Mouse (Mus musculus): ENCODE results near the gene Hoxa1. TPM values are rescaled to one million over a fixed set of nuclear protein-coding genes. Genes with fewer than 3 reads are reported as not detected.

Gene Hoxa1
- polyA plus RNA-seq, 1 experiment from 2014 or later = 3.2 TPM

DNA sequence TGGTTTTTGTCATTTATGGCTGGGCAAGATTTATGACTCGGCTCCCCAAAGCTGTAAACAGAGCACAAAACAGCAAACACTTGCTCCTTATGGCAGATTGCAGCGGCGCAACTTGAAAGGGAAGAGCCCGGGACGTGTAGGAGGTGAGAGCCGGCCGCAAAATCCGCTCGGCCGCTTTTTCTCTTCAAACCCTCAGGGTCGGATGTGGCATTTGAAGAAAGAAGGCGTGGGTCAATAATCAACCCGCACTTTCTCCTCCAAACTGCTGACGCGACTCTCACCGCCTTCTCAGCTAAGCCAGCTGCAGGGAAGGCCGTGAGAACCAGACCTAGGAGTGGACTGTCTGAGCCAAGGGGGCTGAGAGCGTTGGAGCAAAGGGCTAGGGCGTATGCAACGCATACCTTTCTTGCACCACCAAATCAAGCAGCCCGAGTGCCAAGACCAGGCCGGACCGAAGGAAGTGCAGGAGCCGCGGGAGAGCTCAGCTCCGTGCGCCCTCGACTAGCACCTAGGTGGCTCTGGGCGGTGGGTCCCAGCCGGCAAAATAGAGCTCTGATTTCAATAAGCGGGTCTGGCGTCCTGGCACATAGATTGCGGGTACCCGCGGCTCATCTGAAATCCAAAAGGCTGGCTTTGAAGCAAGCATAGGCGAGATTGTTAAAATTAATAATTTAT is 19.1 kb upstream of the Hoxa1 start, which contains the start of gene 5730596B20Rik:
TSS of gene 5730596B20Rik (plus strand) at position 438 of the 675 bp plus-strand sequence.
- H3K4me3 ChIP-seq = peak within 1 kb of the TSS; percentile 55
- under 1% methylated on average over 36 of the region's 36 CpGs for WGBS
- H3K4me2 ChIP-seq (replicated peaks) = peak within 1 kb of the TSS; percentile 88
- no peaks in the 10 kb centered on the region for H3K36me3 ChIP-seq
- H3K27me3 ChIP-seq = peaks cover 95% of the 10 kb centered on the region
- H3K27ac ChIP-seq = peak within 1 kb of the TSS; percentile 98
- no peak for ATAC-seq (ENCODE audit: low FRiP score)
- H3K4me1 ChIP-seq = peaks cover 7% of the 10 kb centered on the region; the same call in 1 of the 2 replicates
- H3K9me3 ChIP-seq (replicated peaks) = no peaks in the 10 kb centered on the region
- peak within 1 kb of the TSS; percentile 89 for H3K9ac ChIP-seq

DNA sequence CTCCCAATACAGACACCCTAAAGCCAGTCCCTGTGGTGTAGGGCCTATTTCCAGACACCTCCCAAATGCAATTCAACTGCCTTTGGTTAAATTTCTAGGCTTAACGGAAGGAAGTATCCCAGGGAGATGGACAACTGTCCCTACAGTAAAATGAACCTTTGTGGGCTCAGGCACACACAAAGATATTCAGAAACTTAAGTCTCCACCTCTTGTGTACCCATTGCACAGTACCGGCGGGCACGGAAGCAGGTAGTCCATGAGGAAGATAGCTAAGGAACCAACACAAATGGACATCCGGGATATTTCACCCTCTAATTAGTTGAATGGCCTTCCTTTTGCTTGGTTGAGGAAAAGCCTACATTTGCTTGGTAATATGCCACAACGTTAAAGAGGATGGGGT is 18.3 kb upstream of the Hoxa1 start:
- Histone ChIP-seq H3K4me1 (peaks cover 12% of the 10 kb centered on the region), H3K4me2 (replicated peaks) (peak overlapping the region; percentile 88), H3K36me3 (no peaks in the 10 kb centered on the region), H3K9ac (peak overlapping the region; percentile 89), H3K27ac (peak overlapping the region; percentile 98), H3K27me3 (peaks cover 95% of the 10 kb centered on the region), H3K9me3 (replicated peaks) (no peaks in the 10 kb centered on the region), H3K4me3 (peak overlapping the region; percentile 55)
- 0 out of 2 replicates have a peak, but pooled peaks have one; percentile 0 for ATAC-seq (ENCODE audit: low FRiP score)
- 3% methylated on average over 6 of the region's 6 CpGs for WGBS

DNA sequence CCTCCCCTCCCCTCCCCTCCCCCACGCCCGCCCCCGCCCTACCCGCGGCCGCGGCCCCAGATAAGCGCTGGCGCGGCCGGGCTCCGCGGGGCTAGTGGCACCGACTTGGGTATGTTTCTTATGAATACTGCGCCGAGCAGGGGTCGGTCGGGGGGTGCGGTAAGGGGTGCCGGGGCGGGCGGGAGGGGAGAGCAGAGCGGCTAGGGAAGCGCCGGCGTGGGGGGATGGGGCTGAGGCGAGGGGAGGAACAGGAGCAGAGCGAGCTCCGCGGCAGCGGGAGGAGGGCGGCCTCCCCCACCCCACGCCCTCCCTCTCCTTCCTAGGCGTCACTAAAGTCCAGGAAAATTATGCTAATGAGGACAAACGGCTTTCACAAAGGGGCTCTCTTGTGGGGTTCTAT is 17.7 kb upstream of the Hoxa1 start:
- H3K4me3 ChIP-seq = peak overlapping the region; percentile 55
- peaks cover 95% of the 10 kb centered on the region for H3K27me3 ChIP-seq
- peak overlapping the region; percentile 89 for H3K9ac ChIP-seq
- H3K9me3 ChIP-seq (replicated peaks) = no peaks in the 10 kb centered on the region
- H3K4me2 ChIP-seq (replicated peaks) = peak overlapping the region; percentile 88
- H3K36me3 ChIP-seq = no peaks in the 10 kb centered on the region
- H3K4me1 ChIP-seq = peaks cover 17% of the 10 kb centered on the region
- H3K27ac ChIP-seq = peak overlapping the region; percentile 98
- peak; percentile 47 for ATAC-seq (ENCODE audit: low FRiP score)
- WGBS = 4% methylated on average over 10 of the region's 35 CpGs

DNA sequence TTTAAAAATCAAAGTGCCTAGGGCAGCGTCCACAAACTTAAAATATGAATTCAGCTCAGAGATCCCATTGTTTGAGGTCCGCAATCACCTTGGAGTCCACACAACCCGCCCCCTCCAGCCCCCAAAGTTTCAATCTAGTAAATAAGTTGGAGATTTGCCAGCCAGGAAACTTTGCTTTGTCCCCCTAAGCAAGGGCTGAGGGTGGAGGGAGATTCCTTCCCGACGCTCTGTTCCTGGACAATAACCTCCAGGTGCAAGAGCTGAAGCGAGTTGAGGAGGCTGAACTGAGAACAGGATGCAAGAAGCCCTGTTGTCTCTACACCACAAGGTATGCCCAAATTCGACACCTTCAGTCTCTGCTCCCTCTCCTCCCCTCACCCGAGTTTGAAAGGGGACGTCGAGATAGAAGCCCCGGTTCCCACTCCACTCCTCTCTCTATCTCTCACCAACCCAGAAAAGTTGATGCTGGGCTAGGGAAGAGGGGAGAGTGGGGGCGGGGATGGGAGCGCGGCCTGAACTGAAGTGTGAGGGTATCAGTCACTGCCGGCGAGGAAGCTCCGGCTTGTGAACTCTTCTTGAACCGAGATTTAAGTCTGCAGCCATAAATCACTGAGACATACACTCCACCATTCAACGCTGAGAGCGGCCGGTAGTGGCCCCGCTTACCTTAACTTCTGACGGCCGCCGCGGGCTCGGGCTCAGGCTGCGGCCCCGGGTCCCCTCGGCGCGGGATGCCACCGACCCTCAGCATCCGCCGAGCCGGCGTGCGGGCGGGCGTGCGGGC is 17.0 kb upstream of the Hoxa1 start:
- H3K9ac ChIP-seq = peak overlapping the region; percentile 89
- peaks cover 24% of the 10 kb centered on the region for H3K4me1 ChIP-seq
- peak overlapping the region; percentile 55 for H3K4me3 ChIP-seq
- H3K9me3 ChIP-seq (replicated peaks) = no peaks in the 10 kb centered on the region
- peaks cover 95% of the 10 kb centered on the region for H3K27me3 ChIP-seq
- ATAC-seq (ENCODE audit: low FRiP score) = peak; percentile 39
- peak overlapping the region; percentile 88 for H3K4me2 ChIP-seq (replicated peaks)
- peak overlapping the region; percentile 98 for H3K27ac ChIP-seq
- under 1% methylated on average over 41 of the region's 41 CpGs for WGBS
- no peaks in the 10 kb centered on the region for H3K36me3 ChIP-seq

DNA sequence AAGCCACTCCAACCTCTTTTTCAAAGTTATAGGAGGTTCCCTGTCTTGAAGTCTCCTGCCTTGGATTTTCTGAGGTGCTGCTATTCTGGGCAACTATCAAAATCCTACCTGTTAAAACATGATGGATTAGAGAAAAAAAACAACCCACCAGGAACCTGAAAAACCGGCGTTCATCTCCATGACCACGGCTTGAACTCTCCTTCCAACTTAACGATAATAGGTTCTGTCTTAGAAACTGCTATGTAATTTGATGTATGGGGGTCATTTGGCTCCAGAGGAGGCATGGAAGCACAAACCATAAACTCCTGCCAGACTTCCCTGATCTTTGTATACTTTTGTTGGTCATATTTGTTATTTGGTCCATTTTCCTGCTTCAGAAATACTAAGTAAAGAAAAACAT is 15.5 kb upstream of the Hoxa1 start:
- no peak for ATAC-seq (ENCODE audit: low FRiP score)
- H3K4me3 ChIP-seq = peak overlapping the region; percentile 66
- peaks cover 87% of the 10 kb centered on the region for H3K27me3 ChIP-seq
- H3K36me3 ChIP-seq = no peaks in the 10 kb centered on the region
- H3K4me2 ChIP-seq (replicated peaks) = peak overlapping the region; percentile 88
- peaks cover 27% of the 10 kb centered on the region for H3K4me1 ChIP-seq
- H3K27ac ChIP-seq = peak overlapping the region; percentile 99
- 7% methylated on average over 4 of the region's 4 CpGs for WGBS
- H3K9ac ChIP-seq = peak overlapping the region; percentile 97
- no peaks in the 10 kb centered on the region for H3K9me3 ChIP-seq (replicated peaks)

DNA sequence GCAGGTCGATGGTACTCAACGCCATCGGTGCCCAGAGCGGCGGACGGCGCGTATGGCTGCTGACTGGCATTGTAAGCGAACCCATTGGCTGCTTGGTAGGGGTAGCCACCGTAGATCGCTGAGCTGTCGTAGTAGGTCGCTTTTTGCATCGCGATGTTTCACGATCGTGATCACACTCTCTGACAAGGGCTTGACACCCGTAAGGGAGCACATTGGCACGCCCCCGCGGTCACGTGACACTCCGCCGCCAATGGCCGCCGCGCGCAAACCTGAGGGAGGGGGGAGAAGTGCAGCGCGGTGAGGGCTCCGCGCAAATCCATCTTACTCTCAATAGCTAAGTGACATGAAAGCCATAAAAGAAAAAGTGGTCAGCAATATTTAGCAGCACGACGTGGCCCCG is 14.4 kb upstream of the Hoxa1 start:
- peaks cover 27% of the 10 kb centered on the region for H3K4me1 ChIP-seq
- H3K9me3 ChIP-seq (replicated peaks) = no peaks in the 10 kb centered on the region
- peak overlapping the region; percentile 97 for H3K9ac ChIP-seq
- ATAC-seq (ENCODE audit: low FRiP score) = peak; percentile 80
- WGBS = under 1% methylated on average over 35 of the region's 35 CpGs
- H3K4me2 ChIP-seq (replicated peaks) = peak overlapping the region; percentile 88
- H3K4me3 ChIP-seq = peak overlapping the region; percentile 66
- no peaks in the 10 kb centered on the region for H3K36me3 ChIP-seq
- peaks cover 82% of the 10 kb centered on the region for H3K27me3 ChIP-seq
- H3K27ac ChIP-seq = peak overlapping the region; percentile 99

DNA sequence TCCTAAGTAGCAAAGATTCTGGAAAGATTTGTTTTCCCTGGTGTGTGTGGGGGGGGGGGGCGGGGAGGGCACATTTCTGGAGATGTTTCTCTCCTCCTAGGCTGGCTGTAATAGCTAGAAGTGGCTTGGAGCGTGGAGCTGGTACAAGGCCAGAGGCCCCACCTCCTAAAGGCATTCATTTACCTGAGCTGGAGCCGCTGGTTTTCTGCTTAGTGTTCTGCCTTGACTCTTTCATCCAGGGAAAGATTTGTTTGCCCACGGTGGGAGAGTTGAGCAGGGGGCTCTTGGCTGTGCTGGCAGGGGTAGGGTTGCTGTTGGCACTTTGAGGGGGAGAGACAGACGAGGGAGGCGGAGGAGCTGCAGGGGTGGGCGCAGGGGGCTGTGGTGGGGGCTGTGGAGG is 13.8 kb upstream of the Hoxa1 start:
- no peaks in the 10 kb centered on the region for H3K36me3 ChIP-seq
- H3K27ac ChIP-seq = peak overlapping the region; percentile 99
- 6% methylated on average over 7 of the region's 7 CpGs for WGBS
- H3K4me3 ChIP-seq = peak overlapping the region; percentile 66
- peaks cover 27% of the 10 kb centered on the region for H3K4me1 ChIP-seq
- H3K9ac ChIP-seq = peak overlapping the region; percentile 97
- no peaks in the 10 kb centered on the region for H3K9me3 ChIP-seq (replicated peaks)
- peak overlapping the region; percentile 88 for H3K4me2 ChIP-seq (replicated peaks)
- peak; percentile 2; the same call in 1 of the 2 replicates for ATAC-seq (ENCODE audit: low FRiP score)
- peaks cover 81% of the 10 kb centered on the region for H3K27me3 ChIP-seq

DNA sequence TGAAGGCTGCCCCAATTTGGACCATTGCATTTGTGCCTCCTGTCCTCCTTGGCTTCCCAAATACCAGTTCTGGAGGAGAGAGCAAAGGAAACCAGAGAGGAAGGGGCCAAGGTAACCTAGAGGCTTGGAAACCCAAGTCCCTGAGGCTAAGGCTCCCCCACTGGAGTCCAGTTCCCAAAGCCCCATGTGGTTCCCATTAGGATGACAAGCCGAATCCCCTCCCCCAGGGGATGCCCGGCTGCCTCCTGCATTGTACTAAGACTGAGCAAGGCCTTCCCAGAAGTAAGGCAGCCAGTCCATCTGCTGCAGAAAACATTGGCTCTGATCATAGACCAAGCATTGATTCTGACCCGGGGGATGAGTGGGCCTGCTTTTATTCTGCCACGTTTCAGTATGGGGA is 13.2 kb upstream of the Hoxa1 start:
- Histone ChIP-seq H3K4me3 (peak overlapping the region; percentile 66), H3K36me3 (no peaks in the 10 kb centered on the region), H3K27me3 (peaks cover 75% of the 10 kb centered on the region), H3K27ac (peak overlapping the region; percentile 99), H3K4me2 (replicated peaks) (peak overlapping the region; percentile 88), H3K9me3 (replicated peaks) (no peaks in the 10 kb centered on the region), H3K4me1 (peaks cover 27% of the 10 kb centered on the region), H3K9ac (peak overlapping the region; percentile 97)
- no peak for ATAC-seq (ENCODE audit: low FRiP score)
- 3% methylated on average over 4 of the region's 4 CpGs for WGBS

DNA sequence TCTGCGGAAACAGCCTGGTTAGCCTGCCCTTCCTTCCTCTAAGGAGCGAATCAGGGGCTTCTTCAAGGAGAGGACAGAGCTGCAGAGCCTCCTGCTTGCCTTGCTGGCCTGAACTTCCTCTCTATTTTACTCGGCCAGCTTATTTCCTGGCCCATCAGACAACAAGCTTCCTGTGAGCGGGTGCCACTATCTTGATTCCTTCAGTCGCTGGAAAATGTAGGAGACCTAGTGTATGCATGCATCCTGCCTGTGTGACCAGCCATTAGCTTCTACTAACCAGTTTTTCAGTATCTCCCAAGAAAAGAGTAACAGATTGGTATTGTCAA is 12.7 kb upstream of the Hoxa1 start:
- 10% methylated on average over 5 of the region's 5 CpGs for WGBS
- Histone ChIP-seq H3K4me1 (peaks cover 27% of the 10 kb centered on the region), H3K27me3 (peaks cover 72% of the 10 kb centered on the region), H3K9me3 (replicated peaks) (no peaks in the 10 kb centered on the region), H3K4me3 (peak overlapping the region; percentile 66), H3K4me2 (replicated peaks) (peak overlapping the region; percentile 88), H3K9ac (peak overlapping the region; percentile 97), H3K36me3 (no peaks in the 10 kb centered on the region), H3K27ac (peak overlapping the region; percentile 99)
- ATAC-seq (ENCODE audit: low FRiP score) = no peak

DNA sequence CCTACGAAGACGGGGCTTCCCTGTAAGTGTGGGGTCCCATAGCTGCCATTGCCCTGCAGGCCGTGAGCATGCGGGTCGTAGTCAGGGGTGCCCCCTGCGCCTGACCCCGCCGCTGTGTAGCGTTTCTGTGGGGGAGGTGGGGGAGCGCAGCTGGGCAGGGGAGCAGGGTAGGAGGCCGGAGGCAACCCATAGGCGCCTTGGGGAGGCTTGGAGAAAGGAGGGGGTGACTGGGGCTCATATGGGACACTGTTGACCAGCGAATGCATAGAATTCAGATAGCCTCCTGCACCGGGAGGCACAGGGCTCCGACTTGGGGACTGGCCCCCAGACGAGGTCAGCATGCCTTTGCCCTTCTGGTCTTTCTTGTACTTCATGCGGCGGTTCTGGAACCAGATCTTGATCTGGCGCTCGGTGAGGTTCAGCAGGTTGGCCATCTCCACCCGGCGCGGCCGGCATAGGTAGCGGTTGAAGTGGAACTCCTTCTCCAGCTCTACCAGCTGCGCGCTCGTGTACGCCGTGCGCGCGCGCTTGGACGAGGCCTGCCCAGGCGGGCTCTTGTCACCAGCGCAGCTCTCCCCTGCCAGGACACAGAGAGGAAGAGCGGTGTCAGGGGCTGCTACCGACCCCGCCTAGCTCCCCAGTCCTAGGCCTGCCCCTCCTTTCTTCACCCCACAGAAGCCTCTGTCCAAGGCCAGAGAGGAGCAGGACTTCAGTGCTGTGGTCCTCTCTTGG is 12.2 kb upstream of the Hoxa1 start:
- peak overlapping the region; percentile 99 for H3K27ac ChIP-seq

DNA sequence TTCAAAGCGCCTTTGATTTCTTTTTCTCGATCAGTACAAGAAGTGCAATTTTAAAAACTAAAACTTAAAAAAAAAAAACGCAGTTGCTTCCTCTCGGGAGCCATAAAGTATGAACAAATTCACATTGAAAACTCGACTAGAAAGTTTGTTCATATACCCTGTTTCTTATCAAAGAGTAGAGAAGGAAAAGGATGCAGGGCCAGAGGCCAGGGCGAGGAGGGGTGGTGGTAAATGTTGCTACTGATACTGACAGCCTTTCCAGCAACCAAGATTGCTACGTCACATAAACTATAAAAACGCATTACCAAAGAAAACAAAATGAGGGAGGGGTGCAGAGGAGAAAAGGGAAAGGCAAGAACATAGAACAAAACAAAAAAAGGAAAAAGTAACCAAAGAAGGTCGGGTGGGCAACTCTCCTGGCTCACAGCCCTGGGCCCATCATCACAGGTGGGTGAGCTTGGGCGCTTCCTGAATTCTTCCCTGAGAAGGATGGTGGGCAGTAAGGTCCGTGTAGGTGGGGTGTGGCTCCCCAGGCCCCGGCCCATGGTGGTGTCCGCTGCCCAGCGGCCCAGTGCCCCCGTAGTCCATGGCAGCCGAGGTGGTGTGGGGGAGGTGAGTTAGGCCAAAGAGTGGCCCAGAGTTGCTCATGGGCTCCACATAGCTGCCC is 11.5 kb upstream of the Hoxa1 start:
- Histone ChIP-seq H3K36me3 (no peaks in the 10 kb centered on the region), H3K4me2 (replicated peaks) (peak overlapping the region; percentile 88), H3K27ac (peak overlapping the region; percentile 99), H3K9me3 (replicated peaks) (no peaks in the 10 kb centered on the region), H3K4me3 (peak overlapping the region; percentile 66), H3K27me3 (peaks cover 71% of the 10 kb centered on the region), H3K9ac (peak overlapping the region; percentile 97), H3K4me1 (peaks cover 27% of the 10 kb centered on the region)
- WGBS = 6% methylated on average over 16 of the region's 16 CpGs
- ATAC-seq (ENCODE audit: low FRiP score) = no peak

More for the DNA sequence above, 12.2 kb upstream of the Hoxa1 start:
- Histone ChIP-seq H3K4me2 (replicated peaks) (peak overlapping the region; percentile 88), H3K4me1 (peaks cover 27% of the 10 kb centered on the region), H3K9me3 (replicated peaks) (no peaks in the 10 kb centered on the region), H3K9ac (peak overlapping the region; percentile 97), H3K27me3 (peaks cover 72% of the 10 kb centered on the region), H3K4me3 (peak overlapping the region; percentile 66), H3K36me3 (no peaks in the 10 kb centered on the region)
- 1% methylated on average over 40 of the region's 40 CpGs for WGBS
- 0 out of 2 replicates have a peak, but pooled peaks have one; percentile 5 for ATAC-seq (ENCODE audit: low FRiP score)

Measured in hindbrain, embryonic 12.5 days (tissue).